Mouse (Mus musculus) lung, postnatal 0 days (tissue): ENCODE measurements around the gene Cdh20.

Experiments used
- CTCF ChIP-seq: IDR thresholded peaks from 2 replicates; pipeline ENCODE4 v1.5.1; 2016; ENCODE audit warnings: antibody characterized with exemption, mild to moderate bottlenecking
- EP300 ChIP-seq: IDR thresholded peaks from 2 replicates; pipeline ENCODE4 v1.6.1; 2016; ENCODE audit warnings: antibody characterized with exemption, mild to moderate bottlenecking, control low read depth

DNA sequence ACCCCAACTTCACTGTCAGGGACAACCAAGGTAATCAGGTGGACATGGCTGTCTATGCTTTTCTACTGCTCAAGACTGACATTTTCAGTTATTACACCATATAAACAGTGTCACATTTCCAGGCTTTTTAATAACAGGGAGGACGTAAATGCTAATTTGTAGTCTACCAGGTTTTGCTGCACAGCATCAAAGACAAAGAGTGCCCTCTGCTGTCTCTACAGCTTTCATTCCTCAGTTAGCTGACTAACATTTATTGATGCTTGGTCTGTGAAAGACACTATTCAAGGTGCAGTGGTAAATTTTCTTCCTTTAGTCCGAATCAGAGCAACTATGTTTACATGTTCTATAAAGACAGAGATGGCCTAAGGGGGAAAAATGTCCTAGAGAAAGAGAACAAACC, 210.7 kb downstream of the Cdh20 start:
- TF ChIP-seq CTCF: peak; percentile 32; the same call in 1 of the 2 replicates
- no peak for TF ChIP-seq EP300
